Mouse (Mus musculus): ENCODE measurements around the gene Agrn. TPM values are rescaled to one million over a fixed set of nuclear protein-coding genes. Genes with fewer than 3 reads are reported as not detected.
A peak's percentile ranks its signal among the peaks of the same experiment; 100 is the strongest.

Gene Agrn
- polyA plus RNA-seq, 1 experiment from 2014 or later, result 15.1 TPM

DNA sequence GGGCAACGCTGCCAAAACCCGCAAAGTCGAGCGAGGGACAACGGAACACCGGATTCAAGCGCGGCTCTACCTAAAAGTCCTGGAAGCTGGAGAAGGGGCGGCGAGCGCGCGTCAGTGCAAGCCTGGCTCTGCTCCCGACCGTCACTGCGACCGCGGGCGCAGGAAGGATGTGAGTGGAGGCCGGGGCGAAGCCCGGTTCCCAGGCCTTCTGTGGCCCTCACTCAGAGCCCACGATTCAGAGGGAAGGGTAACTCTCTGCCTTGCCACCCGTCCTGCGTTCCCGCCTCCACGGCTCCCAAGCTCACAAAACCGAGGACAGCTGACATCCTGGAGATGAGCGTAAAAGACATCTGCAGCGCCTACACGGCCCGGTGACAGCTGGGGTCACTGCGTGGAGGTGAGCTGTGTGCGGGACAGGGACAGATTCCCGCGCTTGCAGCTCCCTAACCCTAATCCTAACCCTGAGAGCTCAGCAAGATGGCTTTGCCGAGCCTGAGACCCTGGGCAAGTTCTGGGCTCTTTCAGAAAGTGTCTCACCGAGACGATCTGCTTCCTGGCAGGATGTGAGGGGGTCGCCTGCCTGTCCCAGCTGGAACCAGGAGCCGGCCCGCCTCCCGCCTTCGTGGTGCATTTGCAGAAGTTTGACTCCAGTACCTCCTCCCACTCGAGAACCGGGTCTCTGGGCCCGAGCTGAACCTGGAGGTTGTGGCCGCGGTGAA is 6.3 kb upstream of the Agrn start:
- TF ChIP-seq CTCF (IDR thresholded peaks at IDR 0.05; ENCODE audit: low read depth), result no peak
- WGBS, result 1% methylated on average over 49 of the region's 49 CpGs
- 0 out of 2 replicates have a peak, but pooled peaks cover 2% of the 10 kb centered on the region for H3K4me1 ChIP-seq (replicated peaks; ENCODE audit: control insufficient read depth, insufficient read depth, low read length)
- no peaks in the 10 kb centered on the region for H3K9me3 ChIP-seq (ENCODE audit: control insufficient read depth)
- peak overlapping the region; percentile 77 for H3K4me2 ChIP-seq (replicated peaks; ENCODE audit: low read depth)
- H3K4me3 ChIP-seq (ENCODE audit: low read depth, low read length), result peak overlapping the region; percentile 49
- H3K27me3 ChIP-seq (replicated peaks; ENCODE audit: control insufficient read depth, insufficient read depth, low read length), result peaks cover 25% of the 10 kb centered on the region
- H3K36me3 ChIP-seq (ENCODE audit: control insufficient read depth, insufficient read depth), result no peaks in the 10 kb centered on the region
- no peak for ATAC-seq
- H3K27ac ChIP-seq (ENCODE audit: low read depth, low read length), result 0 out of 2 replicates have a peak overlapping the region, but pooled peaks have one; percentile 35
- peak overlapping the region; percentile 47 for H3K9ac ChIP-seq (ENCODE audit: low read depth, low read length)

GRCm38 (mm10) chr4:156203001-156203412 is 5.7 kb upstream of the Agrn start, which contains the start of gene AW011738:
Gene AW011738, plus strand, starts transcription at chr4:156203304.
- no peak for TF ChIP-seq CTCF (IDR thresholded peaks at IDR 0.05; ENCODE audit: low read depth)
- Histone ChIP-seq H3K4me3 (ENCODE audit: low read depth, low read length) (peak within 1 kb of the TSS; percentile 49), H3K36me3 (ENCODE audit: control insufficient read depth, insufficient read depth) (no peaks in the 10 kb centered on the region), H3K9me3 (ENCODE audit: control insufficient read depth) (no peaks in the 10 kb centered on the region), H3K9ac (ENCODE audit: low read depth, low read length) (peak within 1 kb of the TSS; percentile 47), H3K4me2 (replicated peaks; ENCODE audit: low read depth) (peak within 1 kb of the TSS; percentile 77), H3K4me1 (replicated peaks; ENCODE audit: control insufficient read depth, insufficient read depth, low read length) (0 out of 2 replicates have a peak, but pooled peaks cover 2% of the 10 kb centered on the region), H3K27ac (ENCODE audit: low read depth, low read length) (0 out of 2 replicates have a peak within 1 kb of the TSS, but pooled peaks have one; percentile 35), H3K27me3 (replicated peaks; ENCODE audit: control insufficient read depth, insufficient read depth, low read length) (peaks cover 25% of the 10 kb centered on the region)
- 1% methylated on average over 31 of the region's 39 CpGs for WGBS
- ATAC-seq, result peak; percentile 52

GRCm38 (mm10) chr4:156202462-156202893 is 5.2 kb upstream of the Agrn start:
- Histone ChIP-seq H3K9ac (ENCODE audit: low read depth, low read length) (no peak overlapping the region), H3K9me3 (ENCODE audit: control insufficient read depth) (no peaks in the 10 kb centered on the region), H3K4me3 (ENCODE audit: low read depth, low read length) (peak overlapping the region; percentile 49), H3K4me1 (replicated peaks; ENCODE audit: control insufficient read depth, insufficient read depth, low read length) (0 out of 2 replicates have a peak, but pooled peaks cover 2% of the 10 kb centered on the region), H3K27ac (ENCODE audit: low read depth, low read length) (0 out of 2 replicates have a peak overlapping the region, but pooled peaks have one; percentile 17), H3K36me3 (ENCODE audit: control insufficient read depth, insufficient read depth) (no peaks in the 10 kb centered on the region), H3K4me2 (replicated peaks; ENCODE audit: low read depth) (peak overlapping the region; percentile 77), H3K27me3 (replicated peaks; ENCODE audit: control insufficient read depth, insufficient read depth, low read length) (peaks cover 25% of the 10 kb centered on the region)
- TF ChIP-seq CTCF (IDR thresholded peaks at IDR 0.05; ENCODE audit: low read depth), result no peak
- 37% methylated on average over 12 of the region's 12 CpGs for WGBS
- ATAC-seq, result no peak

GRCm38 (mm10) chr4:156200623-156201475 is 3.6 kb upstream of the Agrn start, which contains the start of gene Isg15:
Gene Isg15, minus strand, starts transcription at chr4:156200818.
- Histone ChIP-seq H3K9ac (ENCODE audit: low read depth, low read length) (0 out of 2 replicates have a peak within 1 kb of the TSS, but pooled peaks have one; percentile 22), H3K9me3 (ENCODE audit: control insufficient read depth) (no peaks in the 10 kb centered on the region), H3K4me1 (replicated peaks; ENCODE audit: control insufficient read depth, insufficient read depth, low read length) (peaks cover 7% of the 10 kb centered on the region; the same call in 1 of the 2 replicates), H3K27ac (ENCODE audit: low read depth, low read length) (peak within 1 kb of the TSS; percentile 16; the same call in 1 of the 2 replicates), H3K27me3 (replicated peaks; ENCODE audit: control insufficient read depth, insufficient read depth, low read length) (peaks cover 25% of the 10 kb centered on the region), H3K4me2 (replicated peaks; ENCODE audit: low read depth) (peak within 1 kb of the TSS; percentile 54), H3K36me3 (ENCODE audit: control insufficient read depth, insufficient read depth) (no peaks in the 10 kb centered on the region), H3K4me3 (ENCODE audit: low read depth, low read length) (peak within 1 kb of the TSS; percentile 20)
- 50% methylated on average over 10 of the region's 10 CpGs for WGBS
- no peak for TF ChIP-seq CTCF (IDR thresholded peaks at IDR 0.05; ENCODE audit: low read depth)
- no peak for ATAC-seq

GRCm38 (mm10) chr4:156197829-156198205 is 529 bp upstream of the Agrn start:
- no peaks in the 10 kb centered on the region for H3K9me3 ChIP-seq (ENCODE audit: control insufficient read depth)
- peak overlapping the region; percentile 83 for H3K9ac ChIP-seq (ENCODE audit: low read depth, low read length)
- H3K36me3 ChIP-seq (ENCODE audit: control insufficient read depth, insufficient read depth), result no peaks in the 10 kb centered on the region
- H3K4me1 ChIP-seq (replicated peaks; ENCODE audit: control insufficient read depth, insufficient read depth, low read length), result peaks cover 7% of the 10 kb centered on the region; the same call in 1 of the 2 replicates
- 0% methylated on average over 26 of the region's 26 CpGs for WGBS
- ATAC-seq, result peak; percentile 92
- H3K27ac ChIP-seq (ENCODE audit: low read depth, low read length), result peak overlapping the region; percentile 97
- H3K27me3 ChIP-seq (replicated peaks; ENCODE audit: control insufficient read depth, insufficient read depth, low read length), result peaks cover 9% of the 10 kb centered on the region; the same call in 1 of the 2 replicates
- H3K4me2 ChIP-seq (replicated peaks; ENCODE audit: low read depth), result peak overlapping the region; percentile 98
- peak; percentile 64 for TF ChIP-seq CTCF (IDR thresholded peaks at IDR 0.05; ENCODE audit: low read depth)
- H3K4me3 ChIP-seq (ENCODE audit: low read depth, low read length), result peak overlapping the region; percentile 83
